Comparison of ENCODE assay signal across 21 mouse cellular contexts in genomic region chr9:53033797-53034196, GRCm38 (mm10).
DNase-seq lines count a peak whose midpoint lies in the region; ATAC-seq lines count a peak whose summit lies in the region.
"Had no signal": no experiment of that assay in that cellular context is flagged by ENCODE, and none has a peak within 500 bp of the region (broad histone marks: within the 10 kb centered on the region; RNA-seq: fewer than 3 reads in every experiment).

No protein-coding gene starts in this region.

- H3K9me3 ChIP-seq in kidney, embryonic 16.5 days (ENCODE audit: low read length), result no peaks in the 10 kb centered on the region
- H3K9me3 ChIP-seq: forebrain, embryonic 10.5 days; heart, embryonic 13.5 days; hindbrain, embryonic 15.5 days; lung, embryonic 15.5 days; neural tube, embryonic 13.5 days had no signal

- no peak overlapping the region for H3K27ac ChIP-seq in kidney, embryonic 16.5 days (ENCODE audit: low read length)
- H3K27ac ChIP-seq: forebrain, embryonic 10.5 days; heart, embryonic 13.5 days; hindbrain, embryonic 15.5 days; liver, embryonic 14.5 days; lung, embryonic 15.5 days; neural tube, embryonic 13.5 days had no signal

- H3K4me2 ChIP-seq in kidney, embryonic 16.5 days (replicated peaks; ENCODE audit: low read depth, low read length), result no peak overlapping the region
- H3K4me2 ChIP-seq: heart, embryonic 13.5 days; hindbrain, embryonic 15.5 days; lung, embryonic 15.5 days; neural tube, embryonic 13.5 days had no signal

- no peak overlapping the region for H3K9ac ChIP-seq in kidney, embryonic 16.5 days (replicated peaks; ENCODE audit: low read length)
- H3K9ac ChIP-seq: heart, embryonic 13.5 days; hindbrain, embryonic 15.5 days; liver, embryonic 14.5 days; lung, embryonic 15.5 days; neural tube, embryonic 13.5 days had no signal

- no peaks in the 10 kb centered on the region for H3K27me3 ChIP-seq in kidney, embryonic 16.5 days (ENCODE audit: insufficient read depth, low read length)
- H3K27me3 ChIP-seq: heart, embryonic 13.5 days; hindbrain, embryonic 15.5 days; lung, embryonic 15.5 days; neural tube, embryonic 13.5 days had no signal

- H3K36me3 ChIP-seq in kidney, embryonic 16.5 days (ENCODE audit: insufficient read depth, low read length), result no peaks in the 10 kb centered on the region
- H3K36me3 ChIP-seq: forebrain, embryonic 10.5 days; heart, embryonic 13.5 days; hindbrain, embryonic 15.5 days; lung, embryonic 15.5 days; neural tube, embryonic 13.5 days had no signal

- peak; percentile 25 for DNase-seq in layer of hippocampus, adult 11-12 months (ENCODE audit: low spot score)
- DNase-seq in layer of hippocampus, postnatal 25 days (ENCODE audit: extremely low spot score in 1 of 2, low spot score in 1 of 2), result no peak
- DNase-seq in 3T3-L1 (ENCODE audit: low read depth, low spot score) (peak; percentile 30), 416B (ENCODE audit: low read depth) (peak; percentile 32)
- DNase-seq in layer of hippocampus, adult 9-11 months, result peak; percentile 54
- DNase-seq in gastrocnemius, postnatal 25 days, result no peak
- DNase-seq: cerebellum, adult 2 months; cerebellum, postnatal 36 days; heart, postnatal 36 days; midbrain, embryonic 14.5 days; right cerebral cortex, postnatal 25 days; thymus, postnatal 25 days had no signal

- no peaks in the 10 kb centered on the region for H3K4me1 ChIP-seq in kidney, embryonic 16.5 days (ENCODE audit: insufficient read depth, low read length)
- H3K4me1 ChIP-seq: forebrain, embryonic 10.5 days; heart, embryonic 13.5 days; hindbrain, embryonic 15.5 days; lung, embryonic 15.5 days; neural tube, embryonic 13.5 days had no signal

- WGBS in kidney, embryonic 16.5 days, result 80% methylated on average over 4 of the region's 4 CpGs

- ATAC-seq in kidney, embryonic 16.5 days (ENCODE audit: low FRiP score, low TSS enrichment), result no peak
- ATAC-seq: CD4-positive, CD25-positive, alpha-beta regulatory T cell, adult 4 months; intestine, embryonic 16.5 days had no signal

- H3K4me3 ChIP-seq in kidney, embryonic 16.5 days (ENCODE audit: low read length), result no peak overlapping the region
- H3K4me3 ChIP-seq: forebrain, embryonic 10.5 days; heart, embryonic 13.5 days; hindbrain, embryonic 15.5 days; lung, embryonic 15.5 days; neural tube, embryonic 13.5 days had no signal

Comparison
In these comparisons a context has a peak if more than half of its experiments do, and no peak if none do; other contexts are left out.
1. DNase-seq: peak in layer of hippocampus, adult 11-12 months (single experiment), 3T3-L1 (single experiment), 416B (single experiment) and layer of hippocampus, adult 9-11 months (single experiment); none in layer of hippocampus, postnatal 25 days (0 of 2) and gastrocnemius, postnatal 25 days (single experiment).